32 mouse cellular contexts compared by ENCODE assay signal in the genomic region with DNA sequence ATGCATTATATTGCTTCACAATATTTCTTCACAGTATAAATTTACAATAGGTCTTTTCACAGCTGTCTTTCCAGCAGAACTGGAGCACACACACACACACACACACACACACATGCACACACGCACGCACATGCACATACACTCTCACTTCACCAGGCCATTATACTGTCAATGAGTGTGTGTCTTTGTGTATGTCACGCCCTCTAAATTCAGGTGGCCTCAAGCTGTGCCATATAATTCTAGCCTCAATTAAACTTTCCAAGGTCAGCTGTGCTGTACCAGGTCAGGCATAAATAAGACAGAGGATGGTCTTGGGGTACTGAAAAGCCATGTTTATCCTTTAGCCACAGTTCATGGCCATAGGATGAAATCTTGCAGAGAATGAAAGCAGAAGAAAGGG.
DNase-seq lines count a peak whose midpoint lies in the region; ATAC-seq lines count a peak whose summit lies in the region.
"Had no signal": no experiment of that assay in that cellular context is flagged by ENCODE, and none has a peak within 500 bp of the region (broad histone marks: within the 10 kb centered on the region; RNA-seq: fewer than 3 reads in every experiment).

No protein-coding gene starts in this region.

- no peak for DNase-seq in forebrain, embryonic 10.5 days (ENCODE audit: extremely low spot score, low spot score)
- peak; percentile 9 for DNase-seq in ZHBTc4 (ENCODE audit: low read depth, low spot score)
- peak; percentile 53 for DNase-seq in forelimb bud, embryonic 11.5 days (ENCODE audit: low read depth, low spot score)
- peak; percentile 26 for DNase-seq in neural tube, embryonic 11.5 days (ENCODE audit: low spot score)
- no peak for DNase-seq in urinary bladder, postnatal 10 days (ENCODE audit: low spot score)
- no peak for DNase-seq in lung, postnatal 25 days (ENCODE audit: low spot score)
- DNase-seq: adrenal gland, postnatal 25 days; cerebellum, adult 18-20 months; cerebellum, postnatal 36 days; gastrocnemius, adult 2 months; gastrocnemius, postnatal 36 days; heart, adult 18-20 months; heart, postnatal 36 days; kidney, adult 8-10 months; kidney, postnatal 10 days; lung, postnatal 36 days; right cerebral cortex, postnatal 25 days; spleen, adult 18-20 months; thymus, adult 18-20 months; thymus, postnatal 25 days had no signal

- peaks cover 3% of the 10 kb centered on the region for H3K4me1 ChIP-seq in forebrain, embryonic 12.5 days
- H3K4me1 ChIP-seq in forebrain, embryonic 10.5 days: peaks cover 5% of the 10 kb centered on the region; the same call in 1 of the 2 replicates
- H3K4me1 ChIP-seq in neural tube, embryonic 11.5 days (ENCODE audit: control insufficient read depth, insufficient read depth, low read length): peaks cover 5% of the 10 kb centered on the region; the same call in 1 of the 2 replicates
- H3K4me1 ChIP-seq in kidney, embryonic 16.5 days (ENCODE audit: insufficient read depth, low read length): no peaks in the 10 kb centered on the region
- H3K4me1 ChIP-seq: forebrain, embryonic 15.5 days; intestine, embryonic 15.5 days; lung, embryonic 15.5 days; megakaryocyte, embryonic 14.5 days had no signal

- no peak overlapping the region for H3K4me3 ChIP-seq in forebrain, embryonic 12.5 days (replicated peaks)
- H3K4me3 ChIP-seq in forebrain, embryonic 10.5 days: no peak overlapping the region
- no peak overlapping the region for H3K4me3 ChIP-seq in neural tube, embryonic 11.5 days (ENCODE audit: low read depth, low read length)
- H3K4me3 ChIP-seq in kidney, embryonic 16.5 days (ENCODE audit: low read length): no peak overlapping the region
- H3K4me3 ChIP-seq: forebrain, embryonic 15.5 days; gastrocnemius, adult 2 months; intestine, embryonic 15.5 days; limb, embryonic 13.5 days; lung, embryonic 15.5 days; megakaryocyte, embryonic 14.5 days; midbrain, embryonic 13.5 days had no signal

- ATAC-seq in forebrain, embryonic 12.5 days (ENCODE audit: low FRiP score): 0 out of 2 replicates have a peak, but pooled peaks have one; percentile 17
- ATAC-seq in neural tube, embryonic 11.5 days (ENCODE audit: insufficient read depth, low FRiP score, low TSS enrichment): peak; percentile 78
- ATAC-seq in kidney, embryonic 16.5 days (ENCODE audit: low FRiP score, low TSS enrichment): no peak
- ATAC-seq: forebrain, embryonic 15.5 days; hindbrain, embryonic 16.5 days; intestine, embryonic 15.5 days; midbrain, embryonic 13.5 days; Patski had no signal

- H3K4me2 ChIP-seq in forebrain, embryonic 12.5 days: no peak overlapping the region
- H3K4me2 ChIP-seq in neural tube, embryonic 11.5 days (ENCODE audit: low read depth): no peak overlapping the region
- H3K4me2 ChIP-seq in kidney, embryonic 16.5 days (replicated peaks; ENCODE audit: low read depth, low read length): no peak overlapping the region
- H3K4me2 ChIP-seq: forebrain, embryonic 15.5 days; heart, embryonic 11.5 days; intestine, embryonic 15.5 days; limb, embryonic 13.5 days; liver, embryonic 11.5 days; lung, embryonic 15.5 days; midbrain, embryonic 13.5 days had no signal

- WGBS in forebrain, embryonic 12.5 days: 60% methylated on average over 3 of the region's 3 CpGs
- WGBS in forebrain, embryonic 10.5 days: 70% methylated on average over 3 of the region's 3 CpGs
- 42% methylated on average over 3 of the region's 3 CpGs for WGBS in neural tube, embryonic 11.5 days
- WGBS in kidney, embryonic 16.5 days: 52% methylated on average over 3 of the region's 3 CpGs

- no peaks in the 10 kb centered on the region for H3K27me3 ChIP-seq in forebrain, embryonic 12.5 days
- H3K27me3 ChIP-seq in forebrain, embryonic 10.5 days (ENCODE audit: poor library complexity, severe bottlenecking): no peaks in the 10 kb centered on the region
- H3K27me3 ChIP-seq in neural tube, embryonic 11.5 days (ENCODE audit: control insufficient read depth, insufficient read depth, low read length): no peaks in the 10 kb centered on the region
- no peaks in the 10 kb centered on the region for H3K27me3 ChIP-seq in kidney, embryonic 16.5 days (ENCODE audit: insufficient read depth, low read length)
- H3K27me3 ChIP-seq: forebrain, embryonic 15.5 days; intestine, embryonic 15.5 days; limb, embryonic 13.5 days; lung, embryonic 15.5 days; megakaryocyte, embryonic 14.5 days; midbrain, embryonic 13.5 days had no signal

- H3K36me3 ChIP-seq in forebrain, embryonic 12.5 days (replicated peaks): no peaks in the 10 kb centered on the region
- no peaks in the 10 kb centered on the region for H3K36me3 ChIP-seq in forebrain, embryonic 10.5 days (replicated peaks)
- no peaks in the 10 kb centered on the region for H3K36me3 ChIP-seq in neural tube, embryonic 11.5 days (ENCODE audit: control insufficient read depth, insufficient read depth, low read length)
- H3K36me3 ChIP-seq in kidney, embryonic 16.5 days (ENCODE audit: insufficient read depth, low read length): no peaks in the 10 kb centered on the region
- H3K36me3 ChIP-seq: forebrain, embryonic 15.5 days; intestine, embryonic 15.5 days; limb, embryonic 13.5 days; lung, embryonic 15.5 days; midbrain, embryonic 13.5 days had no signal

- H3K9ac ChIP-seq in forebrain, embryonic 12.5 days: no peak overlapping the region
- no peak overlapping the region for H3K9ac ChIP-seq in neural tube, embryonic 11.5 days (ENCODE audit: low read length)
- H3K9ac ChIP-seq in kidney, embryonic 16.5 days (replicated peaks; ENCODE audit: low read length): no peak overlapping the region
- H3K9ac ChIP-seq: forebrain, embryonic 15.5 days; intestine, embryonic 15.5 days; limb, embryonic 13.5 days; lung, embryonic 15.5 days; midbrain, embryonic 13.5 days had no signal

- no peak overlapping the region for H3K27ac ChIP-seq in forebrain, embryonic 12.5 days
- no peak overlapping the region for H3K27ac ChIP-seq in forebrain, embryonic 10.5 days
- H3K27ac ChIP-seq in neural tube, embryonic 11.5 days (ENCODE audit: low read depth, low read length): no peak overlapping the region
- H3K27ac ChIP-seq in kidney, embryonic 16.5 days (ENCODE audit: low read length): no peak overlapping the region
- H3K27ac ChIP-seq: forebrain, embryonic 15.5 days; gastrocnemius, adult 2 months; intestine, embryonic 15.5 days; limb, embryonic 13.5 days; lung, embryonic 15.5 days; midbrain, embryonic 13.5 days had no signal

- no peaks in the 10 kb centered on the region for H3K9me3 ChIP-seq in forebrain, embryonic 12.5 days
- H3K9me3 ChIP-seq in forebrain, embryonic 10.5 days: no peaks in the 10 kb centered on the region
- H3K9me3 ChIP-seq in neural tube, embryonic 11.5 days (ENCODE audit: control insufficient read depth, low read length): no peaks in the 10 kb centered on the region
- no peaks in the 10 kb centered on the region for H3K9me3 ChIP-seq in kidney, embryonic 16.5 days (ENCODE audit: low read length)
- H3K9me3 ChIP-seq: forebrain, embryonic 15.5 days; intestine, embryonic 15.5 days; limb, embryonic 13.5 days; lung, embryonic 15.5 days; megakaryocyte, embryonic 14.5 days; midbrain, embryonic 13.5 days had no signal

Comparison
In these comparisons a context has a peak if more than half of its experiments do, and no peak if none do; other contexts are left out.
1. DNase-seq: peak in ZHBTc4 (single experiment), forelimb bud, embryonic 11.5 days (single experiment) and neural tube, embryonic 11.5 days (single experiment); none in forebrain, embryonic 10.5 days (single experiment), urinary bladder, postnatal 10 days (single experiment) and lung, postnatal 25 days (single experiment).